Mouse (Mus musculus) left cerebral cortex, postnatal 10 days (tissue): ENCODE results near the gene Fam204a. TPM values are rescaled to one million over a fixed set of nuclear protein-coding genes. Genes with fewer than 3 reads are reported as not detected.
A peak's percentile ranks its signal among the peaks of the same experiment; 100 is the strongest.

ENCODE experiments used
- DNase-seq, 2 experiments: peaks; one replicate each; pipeline ENCODE4 v3.0.0; 2021 to 2022; ENCODE audit warnings: low spot score in 2 of 2, mixed read lengths in 1 of 2; ENCODE audit errors: extremely low spot score in 1 of 2
- intact Hi-C: fragments of 180-260 bp; cut with DNase I; formaldehyde crosslinking; loops from one replicate; pipeline ENCODE4 v1.15.1; 2025
- total RNA-seq, 2 experiments: library from RNA; stranded (reverse); gene quantifications; 2 replicates each; pipeline ENCODE4 v1.2.3; 2021

Gene Fam204a
- 10 to 100 TPM; 36.2 to 38.7 TPM for total RNA-seq

- DNase-seq, result peak; percentile 96
- intact Hi-C loops, result no loop called here
These were observed at the start of gene Fam204a for GRCm38 (mm10) chr19:60225899-60226844. TSS of gene Fam204a (minus strand) at chr19:60226701.

- intact Hi-C loops, result no loop called here
- DNase-seq, result no peak
These were observed 39.3 kb upstream of the Fam204a start for GRCm38 (mm10) chr19:60265789-60266188.

- intact Hi-C loops, result no loop called here
- no peak for DNase-seq
These were observed 34.2 kb upstream of the Fam204a start for GRCm38 (mm10) chr19:60260689-60261088.

GRCm38 (mm10) chr19:60252021-60252420 lies 25.5 kb upstream of the Fam204a start:
- DNase-seq, result no peak
- intact Hi-C loops, result no loop called here

- DNase-seq, result peak in 1 of 2 experiments; percentile 32
These were observed 24.7 kb upstream of the Fam204a start for GRCm38 (mm10) chr19:60251197-60251596.

GRCm38 (mm10) chr19:60245250-60245649 lies 18.7 kb upstream of the Fam204a start:
- DNase-seq, result no peak
- intact Hi-C loops, result no loop called here

More at GRCm38 (mm10) chr19:60251197-60251596, 24.7 kb upstream of the Fam204a start:
- intact Hi-C loops, result no loop called here

GRCm38 (mm10) chr19:60242620-60243019 lies 16.1 kb upstream of the Fam204a start:
- intact Hi-C loops, result no loop called here
- DNase-seq, result no peak

GRCm38 (mm10) chr19:60241916-60242602 lies 15.6 kb upstream of the Fam204a start:
- no peak for DNase-seq
- intact Hi-C loops, result no loop called here

- intact Hi-C loops, result no loop called here
- no peak for DNase-seq
These were observed 5.0 kb upstream of the Fam204a start for GRCm38 (mm10) chr19:60231542-60231941.

- no peak for DNase-seq
These were observed 339 bp upstream of the Fam204a start for GRCm38 (mm10) chr19:60226845-60227235.

GRCm38 (mm10) chr19:60219395-60219794 lies 7.1 kb downstream of the Fam204a start:
- no peak for DNase-seq
- intact Hi-C loops, result no loop called here

More at GRCm38 (mm10) chr19:60226845-60227235, 339 bp upstream of the Fam204a start:
- intact Hi-C loops, result no loop called here

GRCm38 (mm10) chr19:60217985-60218384 lies 8.5 kb downstream of the Fam204a start:
- intact Hi-C loops, result no loop called here
- DNase-seq, result peak in 1 of 2 experiments; percentile 24

GRCm38 (mm10) chr19:60208173-60208572 lies 18.3 kb downstream of the Fam204a start:
- intact Hi-C loops, result no loop called here
- DNase-seq, result no peak

GRCm38 (mm10) chr19:60204176-60204575 lies 22.3 kb downstream of the Fam204a start:
- intact Hi-C loops, result no loop called here
- DNase-seq, result no peak

- intact Hi-C loops, result no loop called here
- DNase-seq, result no peak
These were observed 26.2 kb downstream of the Fam204a start for GRCm38 (mm10) chr19:60200294-60200693.

GRCm38 (mm10) chr19:60199152-60199551 lies 27.3 kb downstream of the Fam204a start:
- intact Hi-C loops, result no loop called here
- DNase-seq, result no peak

GRCm38 (mm10) chr19:60192790-60193189 lies 33.7 kb downstream of the Fam204a start:
- no peak for DNase-seq
- intact Hi-C loops, result no loop called here

- no peak for DNase-seq
- intact Hi-C loops, result no loop called here
These were observed 37.3 kb downstream of the Fam204a start for GRCm38 (mm10) chr19:60189206-60189605.

- intact Hi-C loops, result no loop called here
- DNase-seq, result no peak
These were observed 43.6 kb downstream of the Fam204a start for GRCm38 (mm10) chr19:60182901-60183300.

GRCm38 (mm10) chr19:60182171-60182570 lies 44.3 kb downstream of the Fam204a start:
- intact Hi-C loops, result no loop called here
- DNase-seq, result no peak
